Mouse (Mus musculus) limb, embryonic 14.5 days (tissue): ENCODE results near the gene Slc4a8. TPM values are rescaled to one million over a fixed set of nuclear protein-coding genes. Genes with fewer than 3 reads are reported as not detected.

ENCODE experiments used
- ATAC-seq: fragments of 200-750 bp; cut with Nextera tagmentation; 2 replicates; pipeline ENCODE4 v1.8.0; 2017; ENCODE audit warnings: low read depth, moderate number of reproducible peaks, moderate TSS enrichment; ENCODE audit not compliant: low FRiP score
- DNase-seq: peaks from one replicate; pipeline ENCODE4 v3.0.0-alpha.2; 2015; ENCODE audit warnings: low spot score
- H3K27ac ChIP-seq: fragments of 300-500 bp; sonication (generic); replicated peaks from 2 replicates; pipeline ENCODE4 v1.5.1; 2014; ENCODE audit warnings: low read depth, mild to moderate bottlenecking, low read length, moderate library complexity, mixed read lengths
- H3K27me3 ChIP-seq: fragments of 300-500 bp; sonication (generic); 2 replicates; pipeline ENCODE4 v1.6.1; 2014; ENCODE audit warnings: low read length, mixed read lengths; ENCODE audit not compliant: control insufficient read depth, insufficient read depth
- H3K36me3 ChIP-seq: fragments of 300-500 bp; sonication (generic); 2 replicates; pipeline ENCODE4 v1.6.1; 2014; ENCODE audit warnings: mild to moderate bottlenecking, low read length, moderate library complexity, mixed read lengths; ENCODE audit not compliant: control insufficient read depth, insufficient read depth
- H3K4me1 ChIP-seq: fragments of 300-500 bp; sonication (generic); 2 replicates; pipeline ENCODE4 v1.6.1; 2014; ENCODE audit warnings: antibody characterized with exemption, low read length, mixed read lengths; ENCODE audit not compliant: control insufficient read depth, insufficient read depth
- H3K4me2 ChIP-seq: fragments of 300-500 bp; sonication (generic); replicated peaks from 2 replicates; pipeline ENCODE4 v1.6.1; 2014; ENCODE audit warnings: low read depth, mild to moderate bottlenecking, low read length, moderate library complexity; ENCODE audit not compliant: severe bottlenecking
- H3K4me3 ChIP-seq: fragments of 300-500 bp; sonication (generic); replicated peaks from 2 replicates; pipeline ENCODE4 v1.5.1; 2014; ENCODE audit warnings: low read length
- H3K9ac ChIP-seq: fragments of 300-500 bp; sonication (generic); 2 replicates; pipeline ENCODE4 v1.6.1; 2014; ENCODE audit warnings: mild to moderate bottlenecking, low read depth, low read length, moderate library complexity; ENCODE audit not compliant: severe bottlenecking
- H3K9me3 ChIP-seq: fragments of 300-500 bp; sonication (generic); 2 replicates; pipeline ENCODE4 v1.6.1; 2016; ENCODE audit warnings: low read length; ENCODE audit not compliant: control insufficient read depth
- POLR2A ChIP-seq: fragments of 200-500 bp; IDR thresholded peaks from 2 replicates; pipeline ENCODE4 v1.8.0; 2012; ENCODE audit warnings: inconsistent platforms, mild to moderate bottlenecking, moderate library complexity, borderline replicate concordance; ENCODE audit not compliant: insufficient read depth, insufficient read length; ENCODE audit errors: extremely low read depth
- WGBS: fragments of 180-500 bp; shearing (Covaris S2); extraction: QIAGEN DNeasy Blood & Tissue Kit; methylation state at CpG from one replicate; pipeline ENCODE4 v1.1.7; 2014; 5-methylcytosine and 5-hydroxymethylcytosine counted together
- polyA plus RNA-seq, 2 experiments: library from polyadenylated mRNA; depleted of rRNA in 1 of 2; stranded (reverse) in 1 of 2; unstranded in 1 of 2; fragments of >200 nt; fragmentation: Nextera tagmentation in 1 of 2; extraction: Ambion mirVana in 1 of 2; gene quantifications; 2 replicates each; pipeline versions ENCODE4 v1.2.1 to v1.2.3; 2012 to 2014

Gene Slc4a8
- polyA plus RNA-seq, 2 experiments: 2.9 to 3.8 TPM

GRCm38 (mm10) chr15:100731081-100731480 is 30.5 kb upstream of the Slc4a8 start:
- H3K4me2 ChIP-seq: no peak overlapping the region
- H3K27me3 ChIP-seq: peaks cover 38% of the 10 kb centered on the region
- no peak for ATAC-seq
- TF ChIP-seq POLR2A: no peak
- no peaks in the 10 kb centered on the region for H3K9me3 ChIP-seq
- H3K4me1 ChIP-seq: peaks cover 6% of the 10 kb centered on the region
- H3K9ac ChIP-seq: no peak overlapping the region
- no peak for DNase-seq
- no peak overlapping the region for H3K4me3 ChIP-seq
- H3K36me3 ChIP-seq: no peaks in the 10 kb centered on the region
- 42% methylated on average over 9 of the region's 9 CpGs for WGBS
- no peak overlapping the region for H3K27ac ChIP-seq

- Histone ChIP-seq H3K27ac (no peak overlapping the region), H3K4me2 (no peak overlapping the region), H3K9me3 (no peaks in the 10 kb centered on the region), H3K4me3 (no peak overlapping the region), H3K9ac (no peak overlapping the region), H3K36me3 (no peaks in the 10 kb centered on the region), H3K4me1 (peaks cover 6% of the 10 kb centered on the region), H3K27me3 (peaks cover 37% of the 10 kb centered on the region)
- TF ChIP-seq POLR2A: no peak
- no peak for DNase-seq
- ATAC-seq: no peak
- WGBS: 30% methylated on average over 5 of the region's 5 CpGs
These were observed 29.0 kb upstream of the Slc4a8 start for GRCm38 (mm10) chr15:100732580-100732979.

- no peak overlapping the region for H3K9ac ChIP-seq
- WGBS: 86% methylated on average over 14 of the region's 15 CpGs
- no peak overlapping the region for H3K27ac ChIP-seq
- DNase-seq: no peak
- no peaks in the 10 kb centered on the region for H3K4me1 ChIP-seq
- no peak overlapping the region for H3K4me3 ChIP-seq
- H3K4me2 ChIP-seq: no peak overlapping the region
- H3K9me3 ChIP-seq: no peaks in the 10 kb centered on the region
- peaks cover 10% of the 10 kb centered on the region for H3K27me3 ChIP-seq
- ATAC-seq: no peak
- H3K36me3 ChIP-seq: no peaks in the 10 kb centered on the region
- no peak for TF ChIP-seq POLR2A
These were observed 26.2 kb upstream of the Slc4a8 start for GRCm38 (mm10) chr15:100735095-100735952.

GRCm38 (mm10) chr15:100735953-100736300 is 25.6 kb upstream of the Slc4a8 start:
- no peak for DNase-seq
- peaks cover 4% of the 10 kb centered on the region; the same call in 1 of the 2 replicates for H3K27me3 ChIP-seq
- H3K9ac ChIP-seq: no peak overlapping the region
- H3K27ac ChIP-seq: no peak overlapping the region
- 83% methylated on average over 9 of the region's 9 CpGs for WGBS
- no peak overlapping the region for H3K4me2 ChIP-seq
- TF ChIP-seq POLR2A: no peak
- no peaks in the 10 kb centered on the region for H3K36me3 ChIP-seq
- no peaks in the 10 kb centered on the region for H3K9me3 ChIP-seq
- no peak for ATAC-seq
- no peak overlapping the region for H3K4me3 ChIP-seq
- no peaks in the 10 kb centered on the region for H3K4me1 ChIP-seq

GRCm38 (mm10) chr15:100737667-100738066 is 23.9 kb upstream of the Slc4a8 start:
- H3K36me3 ChIP-seq: no peaks in the 10 kb centered on the region
- H3K4me2 ChIP-seq: no peak overlapping the region
- no peaks in the 10 kb centered on the region for H3K27me3 ChIP-seq
- H3K27ac ChIP-seq: no peak overlapping the region
- no peak overlapping the region for H3K9ac ChIP-seq
- TF ChIP-seq POLR2A: no peak
- DNase-seq (no peak), ATAC-seq (no peak)
- H3K4me1 ChIP-seq: no peaks in the 10 kb centered on the region
- H3K4me3 ChIP-seq: no peak overlapping the region
- no peaks in the 10 kb centered on the region for H3K9me3 ChIP-seq
- WGBS: 91% methylated on average over 3 of the region's 3 CpGs

- no peak overlapping the region for H3K27ac ChIP-seq
- no peak for TF ChIP-seq POLR2A
- H3K4me2 ChIP-seq: no peak overlapping the region
- no peaks in the 10 kb centered on the region for H3K36me3 ChIP-seq
- no peaks in the 10 kb centered on the region for H3K27me3 ChIP-seq
- ATAC-seq (no peak), DNase-seq (no peak)
- 79% methylated on average over 7 of the region's 7 CpGs for WGBS
- no peaks in the 10 kb centered on the region for H3K4me1 ChIP-seq
- H3K9ac ChIP-seq: no peak overlapping the region
- H3K9me3 ChIP-seq: no peaks in the 10 kb centered on the region
- no peak overlapping the region for H3K4me3 ChIP-seq
These were observed 23.2 kb upstream of the Slc4a8 start for GRCm38 (mm10) chr15:100738351-100738781.
